Mouse (Mus musculus): ENCODE data around the gene F12. TPM values are rescaled to one million over a fixed set of nuclear protein-coding genes. Genes with fewer than 3 reads are reported as not detected.

The F12 gene
- total and polyA plus RNA-seq, 2 experiments from 2014 or later: 0.51 TPM; not detected in 1

GRCm38 (mm10) chr13:55430566-55430965, 4.0 kb upstream of the F12 start:
- 81% methylated on average over 2 of the region's 2 CpGs for WGBS
- no peak overlapping the region for H3K4me3 ChIP-seq (ENCODE audit: low read depth, low read length)
- H3K27me3 ChIP-seq (ENCODE audit: insufficient read depth, low read length): no peaks in the 10 kb centered on the region
- no peaks in the 10 kb centered on the region for H3K36me3 ChIP-seq (ENCODE audit: insufficient read depth)
- no peak overlapping the region for H3K27ac ChIP-seq (ENCODE audit: low read depth, low read length)
- H3K4me1 ChIP-seq (ENCODE audit: insufficient read depth): no peaks in the 10 kb centered on the region
- no peak for TF ChIP-seq CTCF (IDR thresholded peaks at IDR 0.05; ENCODE audit: low read depth)
- DNase-seq (no peak), ATAC-seq (no peak)
- H3K9me3 ChIP-seq (ENCODE audit: low read length): no peaks in the 10 kb centered on the region
- H3K9ac ChIP-seq: no peak overlapping the region
- no peak overlapping the region for H3K4me2 ChIP-seq (ENCODE audit: low read depth)

GRCm38 (mm10) chr13:55429226-55429888, 2.8 kb upstream of the F12 start:
- ATAC-seq (no peak), DNase-seq (no peak)
- H3K27ac ChIP-seq (ENCODE audit: low read depth, low read length): no peak overlapping the region
- no peak overlapping the region for H3K4me2 ChIP-seq (ENCODE audit: low read depth)
- no peaks in the 10 kb centered on the region for H3K36me3 ChIP-seq (ENCODE audit: insufficient read depth)
- no peak overlapping the region for H3K9ac ChIP-seq
- no peaks in the 10 kb centered on the region for H3K27me3 ChIP-seq (ENCODE audit: insufficient read depth, low read length)
- no peaks in the 10 kb centered on the region for H3K4me1 ChIP-seq (ENCODE audit: insufficient read depth)
- no peak overlapping the region for H3K4me3 ChIP-seq (ENCODE audit: low read depth, low read length)
- 81% methylated on average over 12 of the region's 12 CpGs for WGBS
- H3K9me3 ChIP-seq (ENCODE audit: low read length): no peaks in the 10 kb centered on the region
- TF ChIP-seq CTCF (IDR thresholded peaks at IDR 0.05; ENCODE audit: low read depth): no peak

- DNase-seq: peak; percentile 75
- TF ChIP-seq CTCF (IDR thresholded peaks at IDR 0.05; ENCODE audit: low read depth): peak; percentile 82
- H3K27me3 ChIP-seq (ENCODE audit: insufficient read depth, low read length): peaks cover 27% of the 10 kb centered on the region
- 14% methylated on average over 35 of the region's 35 CpGs for WGBS
- H3K4me2 ChIP-seq (ENCODE audit: low read depth): peak overlapping the region; percentile 40
- peak; percentile 82 for ATAC-seq
- no peaks in the 10 kb centered on the region for H3K9me3 ChIP-seq (ENCODE audit: low read length)
- no peak overlapping the region for H3K27ac ChIP-seq (ENCODE audit: low read depth, low read length)
- H3K36me3 ChIP-seq (ENCODE audit: insufficient read depth): no peaks in the 10 kb centered on the region
- peak overlapping the region; percentile 23 for H3K4me3 ChIP-seq (ENCODE audit: low read depth, low read length)
- peak overlapping the region; percentile 28; the same call in 1 of the 2 replicates for H3K9ac ChIP-seq
- no peaks in the 10 kb centered on the region for H3K4me1 ChIP-seq (ENCODE audit: insufficient read depth)
Measured at GRCm38 (mm10) chr13:55420933-55421800, 5.4 kb downstream of the F12 start.

GRCm38 (mm10) chr13:55420018-55420932, 6.3 kb downstream of the F12 start:
- H3K27ac ChIP-seq (ENCODE audit: low read depth, low read length): no peak overlapping the region
- no peak for DNase-seq
- TF ChIP-seq CTCF (IDR thresholded peaks at IDR 0.05; ENCODE audit: low read depth): peak; percentile 17; the same call in 1 of the 2 replicates
- H3K4me3 ChIP-seq (ENCODE audit: low read depth, low read length): no peak overlapping the region
- peak overlapping the region; percentile 40 for H3K4me2 ChIP-seq (ENCODE audit: low read depth)
- WGBS: 30% methylated on average over 51 of the region's 51 CpGs
- no peaks in the 10 kb centered on the region for H3K36me3 ChIP-seq (ENCODE audit: insufficient read depth)
- no peak overlapping the region for H3K9ac ChIP-seq
- H3K4me1 ChIP-seq (ENCODE audit: insufficient read depth): no peaks in the 10 kb centered on the region
- no peaks in the 10 kb centered on the region for H3K9me3 ChIP-seq (ENCODE audit: low read length)
- no peak; the same call in 1 of the 2 replicates for ATAC-seq
- peaks cover 27% of the 10 kb centered on the region for H3K27me3 ChIP-seq (ENCODE audit: insufficient read depth, low read length)

- WGBS: 88% methylated on average over 5 of the region's 5 CpGs
- 0 out of 2 replicates have a peak, but pooled peaks cover 3% of the 10 kb centered on the region for H3K4me1 ChIP-seq (ENCODE audit: insufficient read depth)
- H3K27me3 ChIP-seq (ENCODE audit: insufficient read depth, low read length): peaks cover 27% of the 10 kb centered on the region
- no peak for TF ChIP-seq CTCF (IDR thresholded peaks at IDR 0.05; ENCODE audit: low read depth)
- no peak for ATAC-seq
- H3K27ac ChIP-seq (ENCODE audit: low read depth, low read length): no peak overlapping the region
- no peak for DNase-seq
- H3K4me2 ChIP-seq (ENCODE audit: low read depth): no peak overlapping the region
- no peak overlapping the region for H3K9ac ChIP-seq
- H3K9me3 ChIP-seq (ENCODE audit: low read length): no peaks in the 10 kb centered on the region
- H3K4me3 ChIP-seq (ENCODE audit: low read depth, low read length): no peak overlapping the region
- no peaks in the 10 kb centered on the region for H3K36me3 ChIP-seq (ENCODE audit: insufficient read depth)
Measured at GRCm38 (mm10) chr13:55419142-55419541, 7.5 kb downstream of the F12 start.

- peak; percentile 90 for TF ChIP-seq CTCF (IDR thresholded peaks at IDR 0.05; ENCODE audit: low read depth)
- Histone ChIP-seq H3K9ac (peak overlapping the region; percentile 18; the same call in 1 of the 2 replicates), H3K4me3 (ENCODE audit: low read depth, low read length) (peak overlapping the region; percentile 7; the same call in 1 of the 2 replicates), H3K4me1 (ENCODE audit: insufficient read depth) (0 out of 2 replicates have a peak, but pooled peaks cover 3% of the 10 kb centered on the region), H3K27ac (ENCODE audit: low read depth, low read length) (no peak overlapping the region), H3K27me3 (ENCODE audit: insufficient read depth, low read length) (peaks cover 27% of the 10 kb centered on the region), H3K4me2 (ENCODE audit: low read depth) (peak overlapping the region; percentile 38), H3K9me3 (ENCODE audit: low read length) (no peaks in the 10 kb centered on the region), H3K36me3 (ENCODE audit: insufficient read depth) (no peaks in the 10 kb centered on the region)
- ATAC-seq: peak; percentile 76
- peak; percentile 82 for DNase-seq
- 10% methylated on average over 12 of the region's 12 CpGs for WGBS
Measured at GRCm38 (mm10) chr13:55418004-55418403, 8.6 kb downstream of the F12 start.
